Mouse (Mus musculus): ENCODE data around the gene Abraxas2. TPM values are rescaled to one million over a fixed set of nuclear protein-coding genes. Genes with fewer than 3 reads are reported as not detected.
A peak's percentile ranks its signal among the peaks of the same experiment; 100 is the strongest.

Abraxas2 gene
- polyA plus RNA-seq, 1 experiment from 2014 or later: 34.6 TPM

DNA sequence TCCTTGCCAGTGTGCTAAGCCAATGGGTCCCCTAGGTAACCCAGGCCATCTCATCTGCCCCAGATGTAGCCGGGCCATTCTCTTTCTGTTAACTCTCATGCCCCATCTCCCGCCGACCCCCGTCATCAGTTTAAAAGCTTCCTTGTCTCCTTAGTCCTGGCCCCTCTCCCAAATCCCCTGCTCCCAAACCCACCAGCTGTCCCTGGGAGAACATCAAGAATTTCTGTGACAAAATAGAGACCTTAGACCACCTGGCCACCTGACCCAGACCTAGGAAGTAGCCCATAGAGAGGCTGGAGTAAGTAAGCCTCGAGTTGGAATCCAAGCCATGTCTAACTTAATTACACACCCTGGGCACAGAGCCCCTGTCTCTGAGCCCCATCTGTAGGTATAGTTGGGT is 31.2 kb downstream of the Abraxas2 start:
- H3K4me1 ChIP-seq: no peaks in the 10 kb centered on the region
- H3K4me2 ChIP-seq: no peak overlapping the region
- ATAC-seq (ENCODE audit: insufficient read depth, low FRiP score, low read depth): no peak
- WGBS: 86% methylated on average over 5 of the region's 5 CpGs
- H3K36me3 ChIP-seq: no peaks in the 10 kb centered on the region
- H3K9ac ChIP-seq: no peak overlapping the region
- H3K27me3 ChIP-seq (replicated peaks): no peaks in the 10 kb centered on the region
- no peak overlapping the region for H3K4me3 ChIP-seq (replicated peaks)
- no peak overlapping the region for H3K27ac ChIP-seq
- H3K9me3 ChIP-seq: no peaks in the 10 kb centered on the region

DNA sequence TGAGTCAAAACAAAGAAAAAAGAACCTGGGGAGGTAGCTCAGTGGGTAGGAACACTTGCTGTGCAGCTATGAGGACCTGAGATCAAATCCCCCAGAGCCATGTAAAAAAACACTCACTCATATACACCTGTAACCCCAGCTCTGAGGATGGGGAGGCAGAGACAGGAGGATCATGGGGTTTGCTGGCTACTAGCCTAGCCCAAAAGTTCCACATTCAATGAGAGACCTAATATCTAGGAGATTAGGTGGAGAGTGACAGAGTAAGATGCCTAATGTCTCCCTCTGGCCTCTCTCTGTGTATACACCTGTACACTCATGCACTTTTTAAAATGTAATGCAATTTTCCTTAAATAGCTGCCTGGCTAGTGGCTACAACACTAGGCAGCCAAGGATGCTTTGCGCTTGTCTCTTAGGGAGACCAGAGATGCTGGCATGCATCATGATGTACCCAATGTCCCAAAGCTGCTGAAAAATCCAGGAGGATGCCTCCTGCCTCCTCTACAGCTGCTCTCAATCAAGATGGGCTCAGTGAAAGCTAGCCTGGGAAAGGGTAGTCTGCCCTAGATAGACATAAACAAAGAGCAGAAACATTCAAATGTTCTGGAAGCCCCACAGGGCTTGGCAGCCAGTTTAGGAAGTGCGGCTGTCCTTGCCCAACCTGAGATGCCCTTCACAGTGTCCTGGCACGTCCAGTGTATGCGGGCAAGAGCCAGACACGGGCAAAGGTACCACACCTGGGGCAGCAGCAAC is 32.7 kb downstream of the Abraxas2 start:
- H3K27ac ChIP-seq: no peak overlapping the region
- no peak overlapping the region for H3K4me3 ChIP-seq (replicated peaks)
- H3K4me2 ChIP-seq: no peak overlapping the region
- no peak overlapping the region for H3K9ac ChIP-seq
- H3K9me3 ChIP-seq: no peaks in the 10 kb centered on the region
- no peaks in the 10 kb centered on the region for H3K4me1 ChIP-seq
- 81% methylated on average over 5 of the region's 5 CpGs for WGBS
- no peaks in the 10 kb centered on the region for H3K27me3 ChIP-seq (replicated peaks)
- no peak for ATAC-seq (ENCODE audit: insufficient read depth, low FRiP score, low read depth)
- no peaks in the 10 kb centered on the region for H3K36me3 ChIP-seq

DNA sequence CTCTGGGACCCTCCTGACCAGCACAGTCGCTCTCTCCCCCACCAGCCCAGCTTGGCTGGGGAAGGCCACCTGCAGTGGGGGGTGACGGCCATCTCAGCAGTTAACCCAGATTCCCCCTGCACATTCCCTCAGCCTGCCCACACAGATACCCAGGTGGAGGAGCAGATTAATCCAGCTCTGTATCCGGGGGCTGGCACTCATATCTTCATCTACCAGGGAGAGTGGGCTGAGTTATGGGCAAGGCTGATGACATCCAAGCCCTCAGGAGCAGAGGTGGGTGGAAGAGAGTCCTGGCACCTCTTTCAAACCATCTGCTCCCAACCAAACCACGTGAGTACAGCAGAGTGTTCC is 33.3 kb downstream of the Abraxas2 start:
- H3K27ac ChIP-seq: no peak overlapping the region
- H3K9ac ChIP-seq: no peak overlapping the region
- no peak overlapping the region for H3K4me2 ChIP-seq
- no peaks in the 10 kb centered on the region for H3K36me3 ChIP-seq
- H3K4me1 ChIP-seq: no peaks in the 10 kb centered on the region
- no peaks in the 10 kb centered on the region for H3K27me3 ChIP-seq (replicated peaks)
- WGBS: 58% methylated on average over 4 of the region's 4 CpGs
- H3K9me3 ChIP-seq: no peaks in the 10 kb centered on the region
- no peak overlapping the region for H3K4me3 ChIP-seq (replicated peaks)
- ATAC-seq (ENCODE audit: insufficient read depth, low FRiP score, low read depth): no peak

- Histone ChIP-seq H3K36me3 (no peaks in the 10 kb centered on the region), H3K4me2 (no peak overlapping the region), H3K27ac (no peak overlapping the region), H3K27me3 (replicated peaks) (no peaks in the 10 kb centered on the region), H3K9me3 (no peaks in the 10 kb centered on the region), H3K4me3 (replicated peaks) (no peak overlapping the region), H3K9ac (no peak overlapping the region), H3K4me1 (no peaks in the 10 kb centered on the region)
- 56% methylated on average over 7 of the region's 7 CpGs for WGBS
- ATAC-seq (ENCODE audit: insufficient read depth, low FRiP score, low read depth): no peak
Observed at GRCm38 (mm10) chr7:132892806-132893205, 33.8 kb downstream of the Abraxas2 start.

- Histone ChIP-seq H3K4me2 (no peak overlapping the region), H3K36me3 (no peaks in the 10 kb centered on the region), H3K9ac (no peak overlapping the region), H3K27me3 (replicated peaks) (no peaks in the 10 kb centered on the region), H3K4me1 (no peaks in the 10 kb centered on the region), H3K4me3 (replicated peaks) (no peak overlapping the region), H3K9me3 (no peaks in the 10 kb centered on the region), H3K27ac (no peak overlapping the region)
- no peak for ATAC-seq (ENCODE audit: insufficient read depth, low FRiP score, low read depth)
- WGBS: 83% methylated on average over 1 of the region's 1 CpGs
Observed at GRCm38 (mm10) chr7:132893336-132893735, 34.3 kb downstream of the Abraxas2 start.

- Histone ChIP-seq H3K9ac (no peak overlapping the region), H3K36me3 (no peaks in the 10 kb centered on the region), H3K27me3 (replicated peaks) (no peaks in the 10 kb centered on the region), H3K27ac (no peak overlapping the region), H3K4me1 (no peaks in the 10 kb centered on the region), H3K4me3 (replicated peaks) (no peak overlapping the region), H3K9me3 (no peaks in the 10 kb centered on the region), H3K4me2 (no peak overlapping the region)
- WGBS: 55% methylated on average over 7 of the region's 7 CpGs
- no peak for ATAC-seq (ENCODE audit: insufficient read depth, low FRiP score, low read depth)
Observed at GRCm38 (mm10) chr7:132894841-132895555, 36.0 kb downstream of the Abraxas2 start.

- H3K9ac ChIP-seq: no peak overlapping the region
- no peak overlapping the region for H3K4me2 ChIP-seq
- no peak overlapping the region for H3K4me3 ChIP-seq (replicated peaks)
- H3K27ac ChIP-seq: no peak overlapping the region
- no peaks in the 10 kb centered on the region for H3K4me1 ChIP-seq
- no peak for ATAC-seq (ENCODE audit: insufficient read depth, low FRiP score, low read depth)
- WGBS: 91% methylated on average over 9 of the region's 9 CpGs
- H3K9me3 ChIP-seq: no peaks in the 10 kb centered on the region
- no peaks in the 10 kb centered on the region for H3K36me3 ChIP-seq
- H3K27me3 ChIP-seq (replicated peaks): no peaks in the 10 kb centered on the region
Observed at GRCm38 (mm10) chr7:132896206-132896815, 37.3 kb downstream of the Abraxas2 start.

- 84% methylated on average over 10 of the region's 10 CpGs for WGBS
- no peak overlapping the region for H3K4me2 ChIP-seq
- H3K9ac ChIP-seq: no peak overlapping the region
- H3K9me3 ChIP-seq: no peaks in the 10 kb centered on the region
- no peaks in the 10 kb centered on the region for H3K27me3 ChIP-seq (replicated peaks)
- no peaks in the 10 kb centered on the region for H3K36me3 ChIP-seq
- no peak overlapping the region for H3K4me3 ChIP-seq (replicated peaks)
- H3K4me1 ChIP-seq: no peaks in the 10 kb centered on the region
- H3K27ac ChIP-seq: no peak overlapping the region
- ATAC-seq (ENCODE audit: insufficient read depth, low FRiP score, low read depth): no peak
Observed at GRCm38 (mm10) chr7:132897258-132897657, 38.2 kb downstream of the Abraxas2 start.

- no peak overlapping the region for H3K4me3 ChIP-seq (replicated peaks)
- no peaks in the 10 kb centered on the region for H3K36me3 ChIP-seq
- H3K9ac ChIP-seq: no peak overlapping the region
- no peaks in the 10 kb centered on the region for H3K9me3 ChIP-seq
- ATAC-seq (ENCODE audit: insufficient read depth, low FRiP score, low read depth): no peak
- H3K27ac ChIP-seq: no peak overlapping the region
- no peaks in the 10 kb centered on the region for H3K4me1 ChIP-seq
- WGBS: 85% methylated on average over 2 of the region's 2 CpGs
- no peaks in the 10 kb centered on the region for H3K27me3 ChIP-seq (replicated peaks)
- H3K4me2 ChIP-seq: no peak overlapping the region
Observed at GRCm38 (mm10) chr7:132898234-132898633, 39.2 kb downstream of the Abraxas2 start.

DNA sequence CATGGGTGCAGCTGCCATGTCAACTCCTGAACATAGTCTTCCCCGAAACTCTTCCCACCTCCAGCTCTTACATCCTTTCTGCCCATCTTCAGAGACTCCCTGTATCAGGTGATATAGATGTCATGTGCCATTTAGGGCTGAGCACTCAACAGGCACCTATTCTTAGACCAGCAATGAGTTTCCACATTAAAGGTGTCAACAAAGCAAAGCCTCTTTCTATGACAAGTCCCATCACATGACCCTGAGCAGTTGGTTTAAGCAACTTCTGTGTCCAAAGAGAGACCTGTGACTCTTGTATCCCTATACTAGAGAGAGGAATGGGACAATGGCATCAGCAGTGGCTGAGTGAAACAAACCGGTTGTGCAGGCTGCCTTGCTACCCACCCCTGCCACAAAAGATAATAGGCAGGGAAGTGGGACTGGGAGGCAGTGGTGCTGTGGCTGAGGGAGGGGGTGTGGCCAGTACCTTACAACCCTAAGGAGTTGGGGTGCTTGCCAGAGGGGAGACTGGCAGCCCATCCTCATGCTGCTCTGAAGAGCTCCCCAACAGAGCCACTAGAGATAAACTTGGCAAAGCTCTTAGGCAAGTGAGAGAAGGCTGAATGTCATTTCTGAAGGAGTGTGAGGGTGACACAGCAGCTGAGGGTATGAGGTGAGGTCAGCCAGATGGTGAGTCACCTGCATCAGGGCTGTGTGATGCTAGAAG is 42.0 kb downstream of the Abraxas2 start:
- H3K27me3 ChIP-seq (replicated peaks): no peaks in the 10 kb centered on the region
- no peaks in the 10 kb centered on the region for H3K36me3 ChIP-seq
- no peak overlapping the region for H3K4me2 ChIP-seq
- 57% methylated on average over 2 of the region's 2 CpGs for WGBS
- no peaks in the 10 kb centered on the region for H3K9me3 ChIP-seq
- no peaks in the 10 kb centered on the region for H3K4me1 ChIP-seq
- no peak overlapping the region for H3K4me3 ChIP-seq (replicated peaks)
- H3K9ac ChIP-seq: no peak overlapping the region
- H3K27ac ChIP-seq: 0 out of 2 replicates have a peak overlapping the region, but pooled peaks have one; percentile 8
- peak; percentile 83 for ATAC-seq (ENCODE audit: insufficient read depth, low FRiP score, low read depth)

DNA sequence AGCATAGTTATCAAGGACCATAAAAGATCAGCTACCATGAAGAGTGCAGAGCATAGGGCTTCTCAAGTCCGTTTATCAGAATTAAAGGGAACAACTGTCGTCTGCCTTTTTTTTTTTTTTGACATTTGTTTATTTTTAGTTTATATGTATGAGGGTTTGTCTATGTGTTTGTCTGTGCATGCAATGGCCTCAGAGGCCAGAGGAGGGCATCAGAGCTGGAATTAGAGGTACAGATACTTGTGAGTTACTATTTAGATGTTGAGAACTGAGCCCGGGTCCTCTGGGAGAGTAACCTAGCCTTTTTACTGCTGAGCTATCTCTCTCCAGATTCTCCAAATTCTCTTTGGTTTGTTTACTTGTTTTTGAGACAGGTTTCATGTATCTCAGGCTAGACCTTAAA is 44.8 kb downstream of the Abraxas2 start:
- no peaks in the 10 kb centered on the region for H3K36me3 ChIP-seq
- WGBS: 63% methylated on average over 3 of the region's 3 CpGs
- no peak overlapping the region for H3K4me2 ChIP-seq
- no peak for ATAC-seq (ENCODE audit: insufficient read depth, low FRiP score, low read depth)
- no peak overlapping the region for H3K4me3 ChIP-seq (replicated peaks)
- no peaks in the 10 kb centered on the region for H3K4me1 ChIP-seq
- no peaks in the 10 kb centered on the region for H3K27me3 ChIP-seq (replicated peaks)
- H3K9ac ChIP-seq: no peak overlapping the region
- no peak overlapping the region for H3K27ac ChIP-seq
- H3K9me3 ChIP-seq: no peaks in the 10 kb centered on the region

DNA sequence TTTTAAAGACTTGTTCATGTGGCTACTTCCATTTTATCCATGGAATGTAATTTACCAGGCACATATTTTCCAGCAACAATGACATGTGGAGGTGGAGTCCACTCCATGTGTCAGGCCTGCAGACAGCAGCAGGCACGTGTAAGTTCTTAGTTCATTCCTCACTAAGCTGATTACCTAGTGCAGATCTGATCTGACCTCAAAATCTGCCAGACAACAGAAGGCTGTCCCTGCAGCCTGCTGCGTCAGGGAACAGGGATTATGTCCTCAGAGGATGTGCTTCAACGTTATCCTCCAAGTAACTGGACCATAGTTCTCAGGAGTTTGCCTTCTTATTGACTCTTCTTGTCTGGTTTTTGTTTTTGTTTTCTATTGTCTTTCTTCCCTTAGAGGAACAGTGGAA is 62.9 kb downstream of the Abraxas2 start:
- WGBS: 53% methylated on average over 3 of the region's 3 CpGs
- H3K9ac ChIP-seq: no peak overlapping the region
- H3K4me1 ChIP-seq: no peaks in the 10 kb centered on the region
- H3K4me2 ChIP-seq: no peak overlapping the region
- no peaks in the 10 kb centered on the region for H3K9me3 ChIP-seq
- H3K27me3 ChIP-seq (replicated peaks): no peaks in the 10 kb centered on the region
- no peaks in the 10 kb centered on the region for H3K36me3 ChIP-seq
- no peak overlapping the region for H3K27ac ChIP-seq
- no peak overlapping the region for H3K4me3 ChIP-seq (replicated peaks)
- no peak for ATAC-seq (ENCODE audit: insufficient read depth, low FRiP score, low read depth)
